25 mouse cellular contexts compared by ENCODE assay signal in the genomic region with DNA sequence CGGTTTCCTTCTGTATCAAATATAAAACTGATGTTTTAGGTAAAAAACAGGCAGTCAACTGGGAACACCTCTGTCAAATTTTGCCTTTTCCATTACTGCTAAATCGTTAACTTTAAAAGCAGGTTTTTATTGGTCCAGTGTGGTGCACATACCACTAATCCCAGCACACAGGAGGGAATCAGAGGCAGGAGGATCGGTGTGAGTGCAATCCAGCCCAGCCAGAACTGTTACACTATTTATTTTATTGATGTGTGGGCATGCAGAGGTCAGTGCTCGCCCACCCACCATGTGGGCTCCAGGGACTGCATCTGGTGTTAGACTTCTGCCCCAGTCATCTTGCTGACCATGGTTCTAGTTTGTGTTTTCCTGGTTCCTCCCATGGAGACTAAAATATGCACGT.
"Had no signal": no experiment of that assay in that cellular context is flagged by ENCODE, and none has a peak within 500 bp of the region (broad histone marks: within the 10 kb centered on the region; RNA-seq: fewer than 3 reads in every experiment).

No protein-coding gene starts in this region.

- H3K4me2 ChIP-seq: limb, embryonic 15.5 days; liver, embryonic 12.5 days; liver, embryonic 15.5 days; lung, embryonic 15.5 days; midbrain, embryonic 11.5 days; midbrain, embryonic 15.5 days; neural tube, embryonic 12.5 days; neural tube, embryonic 15.5 days; stomach, embryonic 15.5 days had no signal

- H3K9me3 ChIP-seq: limb, embryonic 15.5 days; liver, embryonic 12.5 days; liver, embryonic 15.5 days; lung, embryonic 15.5 days; megakaryocyte, embryonic 14.5 days; midbrain, embryonic 15.5 days; neural tube, embryonic 12.5 days; neural tube, embryonic 15.5 days; stomach, embryonic 15.5 days had no signal

- ATAC-seq: intestine, embryonic 16.5 days; liver, embryonic 12.5 days; midbrain, embryonic 15.5 days had no signal

- H3K9ac ChIP-seq: limb, embryonic 15.5 days; liver, embryonic 12.5 days; liver, embryonic 15.5 days; lung, embryonic 15.5 days; midbrain, embryonic 15.5 days; neural tube, embryonic 12.5 days; neural tube, embryonic 15.5 days; stomach, embryonic 15.5 days had no signal

- H3K4me3 ChIP-seq: layer of hippocampus, adult 2 months; limb, embryonic 15.5 days; liver, embryonic 12.5 days; liver, embryonic 15.5 days; lung, embryonic 15.5 days; megakaryocyte, embryonic 14.5 days; midbrain, embryonic 15.5 days; neural tube, embryonic 12.5 days; neural tube, embryonic 15.5 days; stomach, embryonic 15.5 days had no signal

- H3K27me3 ChIP-seq: limb, embryonic 15.5 days; liver, embryonic 12.5 days; liver, embryonic 15.5 days; lung, embryonic 15.5 days; megakaryocyte, embryonic 14.5 days; midbrain, embryonic 15.5 days; neural tube, embryonic 12.5 days; neural tube, embryonic 15.5 days; stomach, embryonic 15.5 days had no signal

- H3K4me1 ChIP-seq: lung, embryonic 15.5 days; stomach, embryonic 15.5 days had no signal

- H3K36me3 ChIP-seq: stomach, embryonic 15.5 days had no signal

- DNase-seq: kidney, adult 2 months; kidney, postnatal 25 days; layer of hippocampus, adult 9-11 months; lung, adult 18-20 months; lung, postnatal 10 days; lung, postnatal 36 days; retina, postnatal 1 day; right cerebral cortex, postnatal 25 days; spleen, adult 18-20 months; thymus, adult 2 months; thymus, postnatal 14 days; thymus, postnatal 4 days had no signal

- H3K27ac ChIP-seq: kidney, postnatal 0 days; layer of hippocampus, adult 2 months; limb, embryonic 15.5 days; liver, embryonic 12.5 days; liver, embryonic 15.5 days; lung, embryonic 15.5 days; midbrain, embryonic 15.5 days; neural tube, embryonic 12.5 days; neural tube, embryonic 15.5 days; stomach, embryonic 15.5 days had no signal
